Mouse (Mus musculus): ENCODE data around the gene Yipf3. TPM values are rescaled to one million over a fixed set of nuclear protein-coding genes. Genes with fewer than 3 reads are reported as not detected.

Gene Yipf3
- 18.4 and 21.3 TPM in 2 replicates for polyA plus RNA-seq (2012; rRNA removed)

GRCm38 (mm10) chr17:46247512-46248188, at the start of gene Yipf3, which contains the start of gene Polr1c:
Gene Yipf3, plus strand, starts transcription at chr17:46248080.
Gene Polr1c, minus strand, starts transcription at chr17:46248054.

GRCm38 (mm10) chr17:46202421-46203071, 45.3 kb upstream of the Yipf3 start, which contains the start of the genes Polh and Xpo5:
Gene Polh, minus strand, starts transcription at chr17:46202645.
Gene Xpo5, plus strand, starts transcription at chr17:46202782.

GRCm38 (mm10) chr17:46253452-46254084, 5.7 kb downstream of the Yipf3 start, which contains the start of gene Lrrc73:
Gene Lrrc73, plus strand, starts transcription at chr17:46253531.

GRCm38 (mm10) chr17:46282483-46283123, 34.7 kb downstream of the Yipf3 start, which contains the start of gene Tjap1:
Gene Tjap1, minus strand, starts transcription at chr17:46283026.

GRCm38 (mm10) chr17:46297364-46298219, 49.7 kb downstream of the Yipf3 start, which contains the start of gene Dlk2:
Gene Dlk2, plus strand, starts transcription at chr17:46297421.

Other genes with a start within 250 kb of the Yipf3 start
- 29.8 and 31.9 TPM in 2 replicates for gene Vegfa, start 215.7 kb upstream of the Yipf3 start, polyA plus RNA-seq (2012; rRNA removed)
- gene Mrps18a, start 137.1 kb upstream of the Yipf3 start, polyA plus RNA-seq (2012; rRNA removed): 30.0 and 30.5 TPM in 2 replicates
- 0.49 and 0.74 TPM in 2 replicates for gene Rsph9, start 103.9 kb upstream of the Yipf3 start, polyA plus RNA-seq (2012; rRNA removed)
- gene Mad2l1bp, start 94.5 kb upstream of the Yipf3 start, polyA plus RNA-seq (2012; rRNA removed): 21.0 and 26.9 TPM in 2 replicates
- 86.6 and 95.2 TPM in 2 replicates for gene Gtpbp2, start 87.0 kb upstream of the Yipf3 start, polyA plus RNA-seq (2012; rRNA removed)
- gene Polh, start 45.4 kb upstream of the Yipf3 start, polyA plus RNA-seq (2012; rRNA removed): 9.0 and 10.6 TPM in 2 replicates
- 14.0 and 17.2 TPM in 2 replicates for gene Xpo5, start 45.3 kb upstream of the Yipf3 start, polyA plus RNA-seq (2012; rRNA removed)
- 39.7 and 46.5 TPM in 2 replicates for gene Polr1c, start within 50 bp of the Yipf3 start, polyA plus RNA-seq (2012; rRNA removed)
- gene Lrrc73, start 5.5 kb downstream of the Yipf3 start, polyA plus RNA-seq (2012; rRNA removed): 0.16 and 0.18 TPM in 2 replicates
- gene Tjap1, start 34.9 kb downstream of the Yipf3 start, polyA plus RNA-seq (2012; rRNA removed): 10.6 and 11.4 TPM in 2 replicates
- gene Dlk2, start 49.3 kb downstream of the Yipf3 start, polyA plus RNA-seq (2012; rRNA removed): 0.01 and 0.06 TPM in 2 replicates
- 1.3 and 1.7 TPM in 2 replicates for gene Abcc10, start 80.3 kb downstream of the Yipf3 start, polyA plus RNA-seq (2012; rRNA removed)
- 2.3 and 2.6 TPM in 2 replicates for gene Zfp318, start 135.7 kb downstream of the Yipf3 start, polyA plus RNA-seq (2012; rRNA removed)
- gene Crip3, start 180.8 kb downstream of the Yipf3 start, polyA plus RNA-seq (2012; rRNA removed): 0.13 and 0.15 TPM in 2 replicates
- not detected in 2 replicates for gene Slc22a7, start 190.4 kb downstream of the Yipf3 start, polyA plus RNA-seq (2012; rRNA removed)
- gene Ttbk1, start 239.6 kb downstream of the Yipf3 start, polyA plus RNA-seq (2012; rRNA removed): 0.01 TPM in 2 replicates
- 14.7 and 15.5 TPM in 2 replicates for gene Dnph1, start 248.6 kb downstream of the Yipf3 start, polyA plus RNA-seq (2012; rRNA removed)

Data from liver, embryonic 14 days (tissue).